Mouse (Mus musculus): ENCODE data around the gene Grik4.

GRCm38 (mm10) chr9:42791779-42792178, 152.5 kb downstream of the Grik4 start:
- no peak for TF ChIP-seq CTCF (IDR thresholded peaks at IDR 0.05; ENCODE audit: insufficient read depth, low read depth, low read length)
- no peak for TF ChIP-seq POLR2A (IDR thresholded peaks at IDR 0.05; ENCODE audit: insufficient read depth, low read depth, low read length)

Measured in olfactory bulb, adult 2 months (tissue).